Mouse (Mus musculus): ENCODE data around the gene Gm17720.
A peak's percentile ranks its signal among the peaks of the same experiment; 100 is the strongest.

Gene Gm17720

DNA sequence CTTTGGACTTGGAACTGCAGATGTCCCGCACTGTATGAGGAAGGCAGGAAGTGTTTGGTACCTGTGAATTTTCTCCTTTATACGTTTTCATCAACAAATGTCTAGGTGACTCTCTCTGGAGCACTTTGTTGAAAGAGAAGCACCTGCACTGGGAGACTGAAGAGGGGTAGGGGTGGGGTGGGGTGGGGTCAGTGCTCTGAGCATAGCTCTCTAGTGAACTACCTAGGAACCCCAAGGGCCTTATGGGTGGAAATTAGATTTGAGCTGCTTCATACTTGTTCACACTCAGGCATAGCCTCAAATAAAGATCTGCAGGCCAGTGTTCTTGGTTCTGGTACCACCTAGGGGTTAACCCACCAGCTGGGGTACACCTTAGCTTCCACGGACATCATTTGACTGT is at the start of gene Gm17720:
Gm17720 (minus strand) TSS at position 101 of the 400 bp plus-strand sequence.
- no peak for DNase-seq (ENCODE audit: low spot score)

DNA sequence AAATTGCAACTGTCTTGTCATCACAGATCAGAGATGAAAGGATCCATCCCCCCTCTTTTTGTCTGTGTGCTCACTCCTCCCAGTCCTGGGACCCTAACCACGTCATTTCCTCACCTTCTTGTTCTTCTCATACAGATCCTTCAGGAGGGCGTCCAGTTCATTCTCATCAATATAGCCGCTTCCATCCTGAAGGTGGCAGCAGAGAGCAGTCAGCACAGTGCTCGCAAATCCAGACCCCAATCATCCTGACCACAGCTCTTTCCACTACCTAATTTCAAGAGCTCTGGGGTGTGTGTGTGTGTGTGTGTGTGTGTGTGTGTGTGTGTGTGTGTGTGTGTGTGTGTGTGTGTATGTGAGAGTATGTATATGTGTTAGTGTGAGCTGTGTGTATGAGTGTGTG is 43.0 kb upstream of the Gm17720 start:
- peak; percentile 11 for DNase-seq (ENCODE audit: low spot score)

DNA sequence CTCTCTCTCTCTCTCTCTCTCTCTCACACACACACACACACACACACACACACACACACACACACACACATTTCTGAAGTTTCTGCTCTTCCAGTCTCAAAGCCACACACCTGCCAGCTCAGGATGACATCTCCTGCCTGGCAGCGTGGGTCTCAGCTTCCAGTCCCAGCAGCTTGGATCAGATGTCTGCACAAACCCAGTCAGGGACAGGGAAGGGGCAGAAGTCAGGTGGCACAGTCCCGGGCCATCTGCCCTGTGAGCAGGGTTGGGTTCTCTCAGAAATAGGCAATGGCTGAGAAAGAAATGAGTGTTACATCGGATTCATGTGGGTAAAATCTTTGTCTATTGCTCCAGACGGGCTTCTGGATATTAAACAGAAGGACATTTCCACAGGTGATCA is 38.2 kb upstream of the Gm17720 start:
- no peak for DNase-seq (ENCODE audit: low spot score)

DNA sequence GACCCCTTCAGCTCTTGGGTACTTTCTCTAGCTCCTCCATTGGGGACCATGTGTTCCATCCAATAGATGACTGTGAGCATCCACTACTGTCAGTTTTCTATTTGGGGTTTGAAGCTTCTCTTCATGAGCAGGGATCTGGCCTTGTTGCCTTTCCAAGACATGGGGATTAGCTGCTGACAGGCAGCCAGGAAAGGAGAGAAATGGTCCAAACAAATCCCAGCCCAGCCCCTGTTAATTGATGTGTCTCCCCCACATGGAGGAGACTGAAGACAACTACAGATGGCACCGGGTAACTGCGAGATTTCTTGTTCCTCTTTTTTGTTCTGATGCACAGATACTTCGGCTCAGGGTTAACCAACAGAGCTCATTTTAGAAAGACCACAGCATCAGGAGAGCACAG is 37.6 kb upstream of the Gm17720 start:
- no peak for DNase-seq (ENCODE audit: low spot score)

DNA sequence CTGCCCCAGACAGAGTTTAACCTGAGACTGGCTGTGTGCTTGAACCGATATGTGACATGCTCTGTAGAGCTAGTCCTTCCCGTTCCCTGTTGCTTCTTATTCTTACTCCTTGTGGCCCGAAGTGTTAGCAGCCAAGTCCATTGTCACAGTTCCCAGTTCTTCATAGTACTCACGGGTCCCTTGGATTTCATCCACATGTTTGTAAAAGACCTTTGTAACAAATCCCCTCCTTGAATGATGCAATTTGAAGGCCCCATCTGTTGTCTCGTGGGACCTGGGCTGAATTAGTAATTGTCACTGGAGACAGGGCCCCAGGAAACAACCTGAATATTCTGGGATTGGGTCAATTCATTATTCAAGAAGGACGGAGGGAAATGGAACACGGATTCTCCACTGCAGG is 33.0 kb upstream of the Gm17720 start:
- DNase-seq (ENCODE audit: low spot score) = no peak

DNA sequence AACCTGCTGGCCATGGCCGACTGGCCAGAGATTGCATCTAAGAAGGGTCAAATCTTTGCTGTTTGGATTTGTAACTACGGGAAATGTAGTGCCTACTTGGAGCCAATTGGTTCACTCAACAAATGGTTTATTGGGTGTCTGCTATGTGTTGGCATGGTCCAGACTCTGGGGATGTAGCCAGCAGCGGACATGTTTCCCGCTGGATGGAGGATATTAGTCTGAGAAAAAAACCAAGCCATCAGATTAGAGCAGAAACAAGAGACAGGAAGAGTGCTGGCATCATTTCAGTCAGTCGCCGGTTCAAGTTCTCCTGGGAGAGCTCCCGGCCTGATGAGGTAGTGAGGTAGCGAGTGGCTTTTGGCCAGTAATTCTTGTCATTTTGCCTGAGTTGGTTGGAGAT is 31.7 kb upstream of the Gm17720 start:
- no peak for DNase-seq (ENCODE audit: low spot score)

DNA sequence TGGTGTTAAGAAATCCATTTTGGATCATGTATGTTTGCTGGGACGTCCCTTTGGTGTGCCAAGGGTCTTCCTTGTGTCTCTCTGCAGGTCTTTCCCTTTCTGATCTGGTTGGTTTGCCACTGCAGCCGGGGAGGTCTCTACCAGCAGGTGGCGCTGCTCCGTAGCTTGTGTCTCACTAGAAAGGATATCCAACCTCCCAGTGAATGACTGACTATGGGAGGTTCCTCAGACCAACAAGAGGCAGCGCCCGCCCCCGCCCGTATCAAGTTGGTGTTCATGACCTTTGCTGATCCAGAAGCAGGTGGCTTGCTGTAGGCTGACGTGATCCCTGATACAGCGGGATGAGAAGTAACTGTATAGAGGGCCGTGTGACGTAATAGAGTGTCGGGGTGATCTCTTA is 28.0 kb upstream of the Gm17720 start:
- DNase-seq (ENCODE audit: low spot score) = peak; percentile 70

DNA sequence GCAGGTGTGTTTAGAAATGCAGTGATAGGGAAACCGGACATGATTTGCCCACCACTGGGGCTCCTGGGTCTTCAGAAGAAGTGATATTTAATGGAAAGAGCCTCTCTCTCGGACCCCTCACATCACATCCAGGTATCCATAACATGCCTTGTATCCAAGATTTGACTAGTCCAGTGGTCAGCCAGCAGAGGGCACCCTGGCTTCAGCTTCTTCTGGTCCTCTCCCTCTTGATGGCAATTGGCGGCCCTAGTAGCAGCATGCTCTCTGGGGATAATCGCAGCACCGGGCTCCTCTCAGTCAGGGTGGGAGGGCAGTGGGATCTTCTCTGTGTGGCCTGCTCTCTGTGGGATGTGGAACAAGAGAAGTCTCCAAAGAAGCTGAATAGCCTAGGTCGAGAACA is 17.2 kb upstream of the Gm17720 start:
- DNase-seq (ENCODE audit: low spot score) = no peak

- no peak for DNase-seq (ENCODE audit: low spot score)
Observed at GRCm38 (mm10) chr8:110101676-110102075, 877 bp downstream of the Gm17720 start.

- DNase-seq (ENCODE audit: low spot score) = no peak
Observed at GRCm38 (mm10) chr8:110100907-110101306, 1.6 kb downstream of the Gm17720 start, which contains the start of gene Gm21964. TSS of gene Gm21964 (plus strand) at chr8:110101207.

GRCm38 (mm10) chr8:110091869-110092268 is 10.7 kb downstream of the Gm17720 start:
- no peak for DNase-seq (ENCODE audit: low spot score)

- DNase-seq (ENCODE audit: low spot score) = no peak
Observed at GRCm38 (mm10) chr8:110082416-110083105, 20.0 kb downstream of the Gm17720 start.

DNA sequence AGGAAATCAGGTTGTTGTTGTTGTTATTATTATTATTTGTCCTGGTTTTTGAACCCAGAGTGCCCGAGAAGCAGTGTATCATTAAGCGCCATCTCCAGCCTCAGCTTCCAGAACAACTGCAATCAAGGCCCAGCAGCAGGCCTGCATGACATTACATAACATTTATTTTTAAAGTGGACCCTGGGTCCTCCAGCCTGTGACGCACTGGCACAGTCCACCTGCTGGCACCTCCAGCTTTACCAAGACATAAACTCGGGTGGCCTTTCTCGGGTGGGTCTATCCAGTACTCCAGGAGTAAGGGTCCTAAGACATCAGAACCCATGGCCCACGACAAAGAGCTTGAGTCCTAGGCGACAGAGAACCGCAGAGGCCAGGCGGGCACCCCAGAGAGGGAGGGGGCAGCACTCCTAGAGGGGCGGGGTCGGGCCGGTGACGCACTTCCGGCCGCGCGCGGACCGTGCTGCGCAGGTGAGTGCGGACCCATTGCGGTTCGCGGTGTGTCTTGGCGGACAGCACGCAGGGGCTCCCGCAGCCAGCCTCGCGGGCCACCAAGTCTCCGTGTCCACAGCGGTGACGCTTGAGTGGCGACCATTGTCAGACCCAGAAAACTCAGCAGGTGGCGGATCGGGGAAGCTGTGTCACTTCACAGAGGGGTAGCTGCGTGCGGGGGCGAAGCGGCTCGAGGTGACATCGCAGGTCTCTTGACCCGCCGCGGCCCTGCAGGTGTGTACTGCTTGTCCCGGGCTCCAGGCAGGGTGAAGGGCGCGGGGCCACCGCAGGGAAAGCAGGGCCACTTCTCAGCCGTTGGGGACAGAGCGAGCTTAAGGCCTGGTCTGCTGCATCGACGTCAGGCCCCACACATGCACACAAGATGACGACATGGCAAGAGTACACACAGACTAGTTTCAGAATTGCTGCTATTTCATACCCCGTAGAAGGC is 23.0 kb downstream of the Gm17720 start, which contains the start of gene Zfp612:
Zfp612 (plus strand) TSS at position 465 of the 940 bp plus-strand sequence.
- peak; percentile 69 for DNase-seq (ENCODE audit: low spot score)

GRCm38 (mm10) chr8:110074496-110074895 is 28.1 kb downstream of the Gm17720 start:
- DNase-seq (ENCODE audit: low spot score) = no peak

DNA sequence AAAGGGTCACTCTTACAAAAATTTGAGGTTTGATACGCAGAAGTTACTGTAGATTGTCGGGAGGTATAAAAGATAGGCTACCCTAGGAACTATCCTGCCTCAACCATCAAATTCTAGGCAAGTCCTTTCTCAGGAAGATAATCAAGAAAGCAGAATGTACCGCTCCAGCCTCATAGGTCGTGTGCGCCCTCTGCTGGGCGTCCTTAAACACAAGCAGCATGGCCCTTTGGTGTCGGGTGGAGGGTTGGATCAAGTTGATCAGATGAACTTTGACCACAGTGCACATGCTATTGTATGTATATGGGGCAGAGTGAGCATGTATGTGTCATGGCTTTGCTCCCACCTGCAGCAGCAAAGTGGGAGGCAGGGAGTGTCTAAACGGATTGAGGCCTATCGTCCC is 31.0 kb downstream of the Gm17720 start:
- peak; percentile 39 for DNase-seq (ENCODE audit: low spot score)

- DNase-seq (ENCODE audit: low spot score) = no peak
Observed at GRCm38 (mm10) chr8:110069706-110070105, 32.8 kb downstream of the Gm17720 start.

DNA sequence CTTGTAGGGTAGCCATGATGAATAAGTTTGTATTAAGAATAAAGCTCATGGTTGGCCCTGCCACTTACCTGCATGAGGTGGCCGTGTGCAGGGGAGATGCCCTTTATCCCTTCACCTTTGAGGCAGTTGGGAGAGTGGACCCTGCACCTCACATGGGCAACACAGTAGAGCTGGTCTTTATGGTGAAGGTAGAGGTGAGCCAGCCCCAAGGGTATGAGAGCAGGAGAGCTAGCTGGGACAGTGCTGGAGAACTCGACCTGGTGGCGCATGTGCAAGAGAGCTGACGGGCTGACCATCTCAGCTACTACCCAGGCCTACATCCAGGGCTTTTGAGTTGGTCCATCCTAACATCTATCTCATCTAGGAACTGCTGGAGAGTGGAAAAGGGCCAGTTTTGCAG is 36.9 kb downstream of the Gm17720 start:
- no peak for DNase-seq (ENCODE audit: low spot score)

DNA sequence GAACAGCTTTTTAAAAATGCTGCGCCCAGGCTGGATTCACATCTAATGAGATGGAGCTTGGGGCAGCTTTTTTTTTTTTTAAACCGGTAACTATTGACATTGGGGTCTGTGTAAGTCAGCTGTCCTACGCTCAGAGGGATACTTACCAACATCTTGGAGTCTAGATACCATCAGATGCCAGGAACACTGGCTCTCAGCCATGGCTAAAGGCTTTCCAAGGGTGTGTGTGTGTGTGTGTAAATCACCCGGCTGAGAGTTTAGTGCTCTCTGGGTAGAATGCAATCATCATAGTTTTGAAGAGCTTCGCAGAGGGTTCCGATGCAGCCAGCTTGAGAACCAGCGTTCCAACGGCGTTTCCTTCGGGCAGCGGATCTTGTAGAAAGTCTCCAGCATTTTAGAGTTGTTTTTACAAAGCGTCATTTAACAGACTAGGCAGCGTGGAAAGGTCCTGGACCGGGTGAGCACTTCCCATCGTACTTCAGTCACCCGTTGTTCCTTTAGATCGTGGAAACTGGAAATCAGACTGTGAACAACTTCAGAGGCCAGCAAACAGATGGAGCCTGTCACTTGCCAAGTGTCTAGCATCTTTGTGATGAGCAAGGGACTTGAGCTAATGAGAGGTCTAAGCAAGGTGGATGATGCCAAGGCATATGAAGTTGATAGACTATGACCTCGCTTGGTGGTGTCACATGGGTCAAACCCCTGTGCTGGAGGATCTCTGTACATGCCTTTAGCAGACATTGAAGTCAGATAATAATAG is 37.8 kb downstream of the Gm17720 start:
- no peak for DNase-seq (ENCODE audit: low spot score)

GRCm38 (mm10) chr8:110064161-110064560 is 38.4 kb downstream of the Gm17720 start:
- DNase-seq (ENCODE audit: low spot score) = peak; percentile 63

DNA sequence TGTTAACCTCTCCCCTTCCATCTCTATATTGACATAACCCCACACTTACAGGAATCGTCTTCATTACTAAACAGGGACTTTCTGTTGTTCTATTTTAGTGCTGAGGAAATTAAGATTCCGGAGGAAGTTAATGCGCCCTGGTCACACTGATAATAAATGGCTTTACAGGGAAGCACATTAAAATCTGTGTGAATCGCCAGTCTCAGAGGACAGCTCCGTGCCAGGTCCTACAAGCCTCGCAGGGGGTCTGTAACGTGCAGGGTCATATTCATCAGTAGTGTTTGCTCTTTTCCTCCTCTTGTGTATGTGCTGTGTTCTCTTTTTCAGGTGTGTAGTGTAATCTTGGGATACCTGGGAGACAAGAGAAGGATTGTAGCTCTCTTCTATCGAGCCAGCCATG is 44.3 kb downstream of the Gm17720 start:
- DNase-seq (ENCODE audit: low spot score) = no peak

- DNase-seq (ENCODE audit: low spot score) = no peak
Observed at GRCm38 (mm10) chr8:110051208-110051607, 51.3 kb downstream of the Gm17720 start.

DNA sequence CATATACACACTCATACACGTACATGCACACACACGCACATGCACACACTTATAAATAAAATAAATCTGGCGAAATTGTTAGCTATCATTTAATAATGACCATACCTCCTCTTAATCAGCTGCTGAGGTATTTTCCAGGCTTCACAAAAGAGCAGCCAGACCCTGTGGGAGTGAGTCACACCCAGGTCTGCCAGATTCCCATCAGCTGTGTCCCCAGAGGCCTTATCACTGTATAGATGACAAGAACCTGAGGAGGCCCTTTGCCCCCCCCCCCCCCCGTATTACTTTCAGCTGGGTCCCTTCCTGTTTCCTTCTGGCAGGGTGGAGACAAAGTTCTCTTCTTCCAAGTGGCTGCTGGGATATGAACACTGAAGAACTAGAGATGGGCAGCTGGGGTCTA is 62.0 kb downstream of the Gm17720 start:
- DNase-seq (ENCODE audit: low spot score) = no peak
